Comparison of ENCODE assay signal across 28 mouse cellular contexts in genomic region chr12:30831383-30831782, GRCm38 (mm10). TPM values are rescaled to one million over a fixed set of nuclear protein-coding genes. Genes with fewer than 3 reads are reported as not detected.
"Had no signal": no experiment of that assay in that cellular context is flagged by ENCODE, and none has a peak within 500 bp of the region (broad histone marks: within the 10 kb centered on the region; RNA-seq: fewer than 3 reads in every experiment).

No protein-coding gene starts in this region.

- H3K9ac ChIP-seq: embryonic facial prominence, embryonic 12.5 days; embryonic facial prominence, embryonic 13.5 days; embryonic facial prominence, embryonic 15.5 days; forebrain, embryonic 12.5 days; forebrain, embryonic 13.5 days; forebrain, embryonic 15.5 days; forebrain, postnatal 0 days had no signal

- H3K27ac ChIP-seq: embryonic facial prominence, embryonic 10.5 days; embryonic facial prominence, embryonic 12.5 days; embryonic facial prominence, embryonic 13.5 days; embryonic facial prominence, embryonic 15.5 days; forebrain, embryonic 10.5 days; forebrain, embryonic 12.5 days; forebrain, embryonic 13.5 days; forebrain, embryonic 15.5 days; gastrocnemius, adult 2 months; heart, adult 2 months had no signal

- H3K9me3 ChIP-seq: embryonic facial prominence, embryonic 10.5 days; embryonic facial prominence, embryonic 12.5 days; embryonic facial prominence, embryonic 13.5 days; embryonic facial prominence, embryonic 15.5 days; forebrain, embryonic 10.5 days; forebrain, embryonic 12.5 days; forebrain, embryonic 13.5 days; forebrain, embryonic 15.5 days had no signal

- H3K4me2 ChIP-seq: embryonic facial prominence, embryonic 12.5 days; embryonic facial prominence, embryonic 13.5 days; embryonic facial prominence, embryonic 15.5 days; forebrain, embryonic 12.5 days; forebrain, embryonic 13.5 days; forebrain, embryonic 15.5 days had no signal

- H3K36me3 ChIP-seq: embryonic facial prominence, embryonic 10.5 days; embryonic facial prominence, embryonic 12.5 days; embryonic facial prominence, embryonic 13.5 days; embryonic facial prominence, embryonic 15.5 days; forebrain, embryonic 10.5 days; forebrain, embryonic 12.5 days; forebrain, embryonic 15.5 days had no signal

- DNase-seq: cerebellum, adult 9-11 months; cerebellum, postnatal 10 days; cerebellum, postnatal 14 days; cerebellum, postnatal 25 days; cerebellum, postnatal 36 days; embryo, embryonic 11 days; forebrain, postnatal 0 days; gastrocnemius, adult 2 months; gastrocnemius, postnatal 10 days; gastrocnemius, postnatal 14 days; gastrocnemius, postnatal 25 days; gastrocnemius, postnatal 36 days; heart, adult 11 months; heart, adult 18-20 months; heart, adult 2 months had no signal

- ATAC-seq: forebrain, embryonic 13.5 days; forebrain, embryonic 14.5 days; forebrain, embryonic 15.5 days; forebrain, embryonic 16.5 days; forebrain, postnatal 0 days had no signal

- H3K4me1 ChIP-seq: embryonic facial prominence, embryonic 10.5 days; embryonic facial prominence, embryonic 12.5 days; embryonic facial prominence, embryonic 13.5 days; embryonic facial prominence, embryonic 15.5 days; forebrain, embryonic 10.5 days; forebrain, embryonic 12.5 days; forebrain, embryonic 13.5 days; forebrain, embryonic 15.5 days had no signal

- H3K4me3 ChIP-seq: embryonic facial prominence, embryonic 10.5 days; embryonic facial prominence, embryonic 12.5 days; embryonic facial prominence, embryonic 13.5 days; embryonic facial prominence, embryonic 15.5 days; erythroblast, embryonic 14.5 days; forebrain, embryonic 10.5 days; forebrain, embryonic 12.5 days; forebrain, embryonic 13.5 days; forebrain, embryonic 15.5 days; gastrocnemius, adult 2 months; heart, adult 2 months had no signal

- H3K27me3 ChIP-seq: embryonic facial prominence, embryonic 12.5 days; embryonic facial prominence, embryonic 13.5 days; embryonic facial prominence, embryonic 15.5 days; forebrain, embryonic 12.5 days; forebrain, embryonic 13.5 days; forebrain, embryonic 15.5 days had no signal

RNA-seq across cellular contexts. Expression of gene Alkal2, which starts 52.7 kb away (rescaled TPM):
- total RNA-seq: common myeloid progenitor, adult 5-6 weeks; granulocyte monocyte progenitor cell, adult 5-6 weeks had no signal
- polyA plus RNA-seq: erythroblast, embryonic 14.5 days; forebrain, embryonic 14.5 days had no signal
